Mouse (Mus musculus): ENCODE data around the gene Sumo3.

The Sumo3 gene

GRCm38 (mm10) chr10:77623639-77624400, 17.9 kb downstream of the Sumo3 start:
- CTCF ChIA-PET, result no interaction called here

- CTCF ChIA-PET, result interaction anchor here (0.7 kb wide), 1 partner anchor 302 kb away, joined by 3 read pairs; no protein-coding TSS in a partner anchor
These were observed 18.7 kb downstream of the Sumo3 start for GRCm38 (mm10) chr10:77624570-77624995.

- CTCF ChIA-PET, result no interaction called here
These were observed 20.1 kb downstream of the Sumo3 start for GRCm38 (mm10) chr10:77626036-77626435.

- CTCF ChIA-PET, result interaction anchor here (0.6 kb wide), 1 partner anchor 10 kb away, joined by 4 read pairs; no protein-coding TSS in a partner anchor
These were observed 20.7 kb downstream of the Sumo3 start for GRCm38 (mm10) chr10:77626591-77626990.

- CTCF ChIA-PET, result no interaction called here
These were observed 21.6 kb downstream of the Sumo3 start for GRCm38 (mm10) chr10:77627497-77627896.

- CTCF ChIA-PET, result interaction anchor here (0.7 kb wide), 1 partner anchor 582 kb away, joined by 4 read pairs; no protein-coding TSS in a partner anchor
These were observed 23.3 kb downstream of the Sumo3 start for GRCm38 (mm10) chr10:77629163-77629562.

GRCm38 (mm10) chr10:77629970-77630369, 24.1 kb downstream of the Sumo3 start:
- CTCF ChIA-PET, result interaction anchor here (1.0 kb wide), 1 partner anchor 23 kb away, joined by 12 read pairs; no protein-coding TSS in a partner anchor

- CTCF ChIA-PET, result no interaction called here
These were observed 28.1 kb downstream of the Sumo3 start for GRCm38 (mm10) chr10:77634016-77634415.

GRCm38 (mm10) chr10:77634452-77635231, 28.7 kb downstream of the Sumo3 start:
- CTCF ChIA-PET, result no interaction called here

- CTCF ChIA-PET, result no interaction called here
These were observed 30.5 kb downstream of the Sumo3 start for GRCm38 (mm10) chr10:77636234-77636922.

- CTCF ChIA-PET, result no interaction called here
These were observed 33.1 kb downstream of the Sumo3 start for GRCm38 (mm10) chr10:77638956-77639355.

GRCm38 (mm10) chr10:77643160-77643559, 37.3 kb downstream of the Sumo3 start:
- CTCF ChIA-PET, result no interaction called here

- CTCF ChIA-PET, result no interaction called here
These were observed 39.7 kb downstream of the Sumo3 start for GRCm38 (mm10) chr10:77645571-77645970.

- CTCF ChIA-PET, result no interaction called here
These were observed 41.6 kb downstream of the Sumo3 start for GRCm38 (mm10) chr10:77647461-77647860.

- CTCF ChIA-PET, result no interaction called here
These were observed 42.0 kb downstream of the Sumo3 start for GRCm38 (mm10) chr10:77647901-77648300.

GRCm38 (mm10) chr10:77652046-77652445, 46.1 kb downstream of the Sumo3 start:
- CTCF ChIA-PET, result no interaction called here

GRCm38 (mm10) chr10:77658286-77658994, 52.5 kb downstream of the Sumo3 start:
- CTCF ChIA-PET, result no interaction called here

- CTCF ChIA-PET, result no interaction called here
These were observed 58.2 kb downstream of the Sumo3 start for GRCm38 (mm10) chr10:77663949-77664665.

GRCm38 (mm10) chr10:77666342-77666741, 60.4 kb downstream of the Sumo3 start:
- CTCF ChIA-PET, result interaction anchor here (0.7 kb wide), 1 partner anchor 15 kb away, joined by 3 read pairs; no protein-coding TSS in a partner anchor

GRCm38 (mm10) chr10:77667402-77667801, 61.5 kb downstream of the Sumo3 start:
- CTCF ChIA-PET, result no interaction called here
